Mouse (Mus musculus) embryonic facial prominence, embryonic 11.5 days (tissue): ENCODE measurements around the gene Lrpprc. TPM values are rescaled to one million over a fixed set of nuclear protein-coding genes. Genes with fewer than 3 reads are reported as not detected.
"Not testable (repeated sequence)": the region's sequence is repeated elsewhere in the genome, so short reads cannot be mapped to it uniquely, and the experiment has no call there.

Experiments
- ATAC-seq: fragments of 200-750 bp; cut with Nextera tagmentation; replicated peaks from 2 replicates; pipeline ENCODE4 v1.8.0; 2017; ENCODE audit warnings: low read depth; ENCODE audit not compliant: insufficient number of reproducible peaks, low FRiP score, low TSS enrichment
- DNase-seq: peaks from one replicate; pipeline ENCODE4 v3.0.0-alpha.2; 2015; ENCODE audit warnings: low spot score
- H3K27ac ChIP-seq: fragments of 300-500 bp; sonication (generic); replicated peaks from 2 replicates; pipeline ENCODE4 v1.5.1; 2014; ENCODE audit warnings: mild to moderate bottlenecking, low read depth, low read length, control low read depth
- H3K27me3 ChIP-seq: fragments of 300-500 bp; sonication (generic); 2 replicates; pipeline ENCODE4 v1.6.1; 2014; ENCODE audit warnings: mild to moderate bottlenecking, low read length, moderate library complexity, mixed read lengths; ENCODE audit not compliant: control insufficient read depth, insufficient read depth
- H3K36me3 ChIP-seq: fragments of 300-500 bp; sonication (generic); replicated peaks from 2 replicates; pipeline ENCODE4 v1.6.1; 2014; ENCODE audit warnings: low read depth, mild to moderate bottlenecking, low read length, moderate library complexity, mixed read lengths; ENCODE audit not compliant: control insufficient read depth, insufficient read depth
- H3K4me1 ChIP-seq: fragments of 300-500 bp; sonication (generic); 2 replicates; pipeline ENCODE4 v1.6.1; 2014; ENCODE audit warnings: low read length, mixed read lengths; ENCODE audit not compliant: control insufficient read depth, insufficient read depth
- H3K4me2 ChIP-seq: fragments of 300-500 bp; sonication (generic); 2 replicates; pipeline ENCODE4 v1.6.1; 2014; ENCODE audit warnings: low read depth, mild to moderate bottlenecking, control low read depth, low read length, moderate library complexity
- H3K4me3 ChIP-seq: fragments of 300-500 bp; sonication (generic); 2 replicates; pipeline ENCODE4 v1.5.1; 2014; ENCODE audit warnings: low read depth, low read length, control low read depth
- H3K9ac ChIP-seq: fragments of 300-500 bp; sonication (generic); replicated peaks from 2 replicates; pipeline ENCODE4 v1.6.1; 2014; ENCODE audit warnings: mild to moderate bottlenecking, control low read depth, low read length
- H3K9me3 ChIP-seq: fragments of 300-500 bp; sonication (generic); replicated peaks from 2 replicates; pipeline ENCODE4 v1.6.1; 2016; ENCODE audit warnings: mild to moderate bottlenecking, low read length, inconsistent platforms, mixed read lengths; ENCODE audit not compliant: control insufficient read depth
- WGBS: fragments of 180-500 bp; shearing (Covaris S2); extraction: QIAGEN DNeasy Blood & Tissue Kit; methylation state at CpG from one replicate; pipeline ENCODE4 v1.1.7; 2014; 5-methylcytosine and 5-hydroxymethylcytosine counted together
- polyA plus RNA-seq: library from polyadenylated mRNA; unstranded; fragments of >200 nt; fragmentation: Nextera tagmentation; extraction: Ambion mirVana; gene quantifications from 2 replicates; pipeline ENCODE4 v1.2.1, GENCODE M21; 2014

Lrpprc gene
- polyA plus RNA-seq, 1 experiment from 2014 or later = 63.1 TPM

- no peak for DNase-seq
- no peak overlapping the region for H3K4me2 ChIP-seq
- WGBS = 72% methylated on average over 7 of the region's 7 CpGs
These were observed 24.3 kb upstream of the Lrpprc start for GRCm38 (mm10) chr17:84814905-84815304.

GRCm38 (mm10) chr17:84814192-84814591, 23.6 kb upstream of the Lrpprc start:
- H3K4me2 ChIP-seq, H3K27me3 ChIP-seq, H3K36me3 ChIP-seq, H3K27ac ChIP-seq, DNase-seq, ATAC-seq, H3K9ac ChIP-seq, H3K9me3 ChIP-seq, H3K4me1 ChIP-seq, H3K4me3 ChIP-seq: not testable (repeated sequence)
- WGBS = 83% methylated on average over 14 of the region's 14 CpGs

More at GRCm38 (mm10) chr17:84814905-84815304, 24.3 kb upstream of the Lrpprc start:
- H3K27me3 ChIP-seq = no peaks in the 10 kb centered on the region
- ATAC-seq = no peak
- H3K9me3 ChIP-seq = no peaks in the 10 kb centered on the region
- H3K27ac ChIP-seq = no peak overlapping the region
- H3K4me3 ChIP-seq = no peak overlapping the region
- H3K4me1 ChIP-seq = no peaks in the 10 kb centered on the region
- H3K9ac ChIP-seq = no peak overlapping the region
- H3K36me3 ChIP-seq = no peaks in the 10 kb centered on the region

GRCm38 (mm10) chr17:84792006-84792405, 1.4 kb upstream of the Lrpprc start:
- Histone ChIP-seq H3K27ac (no peak overlapping the region), H3K36me3 (no peaks in the 10 kb centered on the region), H3K27me3 (no peaks in the 10 kb centered on the region), H3K4me3 (no peak overlapping the region), H3K9me3 (no peaks in the 10 kb centered on the region), H3K4me1 (no peaks in the 10 kb centered on the region), H3K4me2 (no peak overlapping the region), H3K9ac (no peak overlapping the region)
- DNase-seq (no peak), ATAC-seq (no peak)
- 79% methylated on average over 5 of the region's 5 CpGs for WGBS

- H3K4me1 ChIP-seq = no peaks in the 10 kb centered on the region
These were observed 567 bp upstream of the Lrpprc start for GRCm38 (mm10) chr17:84791156-84791555.

GRCm38 (mm10) chr17:84790043-84790442, 546 bp downstream of the Lrpprc start:
- Histone ChIP-seq H3K36me3 (no peaks in the 10 kb centered on the region), H3K4me3 (peak overlapping the region; percentile 83), H3K4me1 (no peaks in the 10 kb centered on the region), H3K9ac (peak overlapping the region; percentile 80), H3K27me3 (no peaks in the 10 kb centered on the region), H3K27ac (peak overlapping the region; percentile 67), H3K4me2 (peak overlapping the region; percentile 60), H3K9me3 (no peaks in the 10 kb centered on the region)
- WGBS = 0% methylated on average over 22 of the region's 22 CpGs
- DNase-seq (peak; percentile 6), ATAC-seq (peak; percentile 10; the same call in 1 of the 2 replicates)

More at GRCm38 (mm10) chr17:84791156-84791555, 567 bp upstream of the Lrpprc start:
- peak overlapping the region; percentile 60 for H3K4me2 ChIP-seq
- DNase-seq (peak; percentile 13), ATAC-seq (0 out of 2 replicates have a peak, but pooled peaks have one; percentile 19)
- peak overlapping the region; percentile 67; the same call in 1 of the 2 replicates for H3K27ac ChIP-seq
- H3K36me3 ChIP-seq = no peaks in the 10 kb centered on the region
- peak overlapping the region; percentile 83 for H3K4me3 ChIP-seq
- peak overlapping the region; percentile 80 for H3K9ac ChIP-seq
- 10% methylated on average over 8 of the region's 8 CpGs for WGBS
- H3K27me3 ChIP-seq = no peaks in the 10 kb centered on the region
- no peaks in the 10 kb centered on the region for H3K9me3 ChIP-seq

- Histone ChIP-seq H3K27ac (no peak overlapping the region), H3K27me3 (no peaks in the 10 kb centered on the region), H3K9ac (no peak overlapping the region), H3K4me2 (no peak overlapping the region), H3K9me3 (no peaks in the 10 kb centered on the region), H3K4me1 (no peaks in the 10 kb centered on the region), H3K36me3 (no peaks in the 10 kb centered on the region), H3K4me3 (no peak overlapping the region)
- ATAC-seq = no peak
- 94% methylated on average over 20 of the region's 20 CpGs for WGBS
- DNase-seq = no peak
These were observed 2.0 kb downstream of the Lrpprc start for GRCm38 (mm10) chr17:84788376-84789125.

- no peaks in the 10 kb centered on the region for H3K27me3 ChIP-seq
- H3K4me3 ChIP-seq = no peak overlapping the region
- no peak overlapping the region for H3K27ac ChIP-seq
- 85% methylated on average over 11 of the region's 11 CpGs for WGBS
- no peak overlapping the region for H3K4me2 ChIP-seq
- no peaks in the 10 kb centered on the region for H3K36me3 ChIP-seq
- ATAC-seq (no peak), DNase-seq (no peak)
- H3K4me1 ChIP-seq = no peaks in the 10 kb centered on the region
- H3K9ac ChIP-seq = no peak overlapping the region
- H3K9me3 ChIP-seq = no peaks in the 10 kb centered on the region
These were observed 3.1 kb downstream of the Lrpprc start for GRCm38 (mm10) chr17:84787477-84787876.

GRCm38 (mm10) chr17:84786911-84787310, 3.7 kb downstream of the Lrpprc start:
- Histone ChIP-seq H3K27me3 (no peaks in the 10 kb centered on the region), H3K4me3 (no peak overlapping the region), H3K27ac (no peak overlapping the region), H3K4me2 (no peak overlapping the region), H3K4me1 (no peaks in the 10 kb centered on the region), H3K9ac (no peak overlapping the region), H3K36me3 (no peaks in the 10 kb centered on the region), H3K9me3 (no peaks in the 10 kb centered on the region)
- ATAC-seq (no peak), DNase-seq (no peak)
- 90% methylated on average over 8 of the region's 8 CpGs for WGBS
